Mouse (Mus musculus): ENCODE measurements at regions not wholly inside any gene's neighbourhood (a gene's known extent, or its start where the extent isn't known, plus 50 kb on each side); places are given as distances from the start of the nearest gene placed in this dataset.

DNA sequence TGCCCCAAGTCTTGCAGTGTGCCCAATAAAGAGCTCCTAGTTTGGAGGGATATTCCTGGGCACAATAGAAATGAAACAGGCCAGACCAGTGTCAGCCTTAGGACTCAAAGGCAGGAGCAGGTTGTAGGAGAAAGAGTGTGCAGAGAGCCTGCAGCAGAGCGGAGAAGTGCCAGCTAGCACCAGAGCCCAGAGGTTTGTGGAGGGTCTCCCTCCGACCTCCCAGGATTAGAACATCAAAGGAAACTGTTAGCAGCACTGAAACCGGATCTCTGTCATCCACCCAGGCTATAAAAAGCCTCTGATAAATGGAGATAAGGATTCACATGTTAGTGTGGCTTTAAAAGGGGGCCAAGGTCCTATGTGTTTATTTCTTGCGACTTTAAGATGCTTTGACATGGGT, 196.0 kb downstream of the Smoc2 start:
- no peak for TF ChIP-seq CTCF (conservative IDR thresholded peaks at IDR 0.05; ENCODE audit: low read length)
- TF ChIP-seq NANOG (IDR thresholded peaks at IDR 0.05; ENCODE audit: borderline replicate concordance, low read length), result no peak
- TF ChIP-seq POU5F1 (IDR thresholded peaks at IDR 0.05; ENCODE audit: borderline replicate concordance, low read length), result no peak
